Comparison of ENCODE assay signal across 16 mouse cellular contexts in genomic region chr2:168330421-168331070, GRCm38 (mm10). TPM values are rescaled to one million over a fixed set of nuclear protein-coding genes. Genes with fewer than 3 reads are reported as not detected.
DNase-seq lines count a peak whose midpoint lies in the region.
"Had no signal": no experiment of that assay in that cellular context is flagged by ENCODE, and none has a peak within 500 bp of the region (broad histone marks: within the 10 kb centered on the region; RNA-seq: fewer than 3 reads in every experiment).

No protein-coding gene starts in this region.

- peak; percentile 64 for DNase-seq in left cerebral cortex, adult 11 months (ENCODE audit: low spot score)
- no peak for DNase-seq in left cerebral cortex, postnatal 4 days
- DNase-seq in frontal cortex, adult 2 months (ENCODE audit: extremely low spot score in 1 of 2, low spot score in 1 of 2), result peak; percentile 81 to 89
- DNase-seq in left cerebral cortex, adult 8-10 months (ENCODE audit: low spot score in 2 of 2), result peak; percentile 44 to 86
- peak; percentile 40 for DNase-seq in right cerebral cortex, postnatal 14 days
- DNase-seq in B cell, adult 2 months, result no peak
- no peak for DNase-seq in urinary bladder, postnatal 14 days (ENCODE audit: low spot score)
- no peak for DNase-seq in embryo, embryonic 10 days (ENCODE audit: low spot score)
- DNase-seq: adrenal gland, postnatal 14 days; cerebellum, adult 18-20 months; lung, postnatal 14 days; spleen, adult 18-20 months had no signal

- intact Hi-C loops in left cerebral cortex, postnatal 4 days (cut with DNase I), result loop anchor here (10.0 kb wide), 1 partner anchor 114 kb away; no protein-coding TSS in a partner anchor

RNA-seq across cellular contexts. Expression of gene Kcng1, which starts 49.0 kb away (rescaled TPM):
- total RNA-seq in left cerebral cortex, postnatal 4 days (2021), result 10 to 100 TPM; 34.4 to 34.5 TPM
- 11.2 and 12.4 TPM in 2 replicates for polyA plus RNA-seq in frontal cortex, adult 2 months (2012; rRNA removed)
- total RNA-seq in left cerebral cortex, adult 8-10 months (2022), result 10 to 100 TPM; 20.9 to 27.9 (median 26.2) TPM
- total RNA-seq: adrenal gland, postnatal 14 days; heart, adult 8-10 months; monocyte, adult 5-6 weeks had no signal
- polyA plus RNA-seq: C2C12; thymus, postnatal 0 days had no signal

Comparison
In these comparisons a context has a peak if more than half of its experiments do, and no peak if none do; other contexts are left out.
1. DNase-seq: peak in left cerebral cortex, adult 11 months (single experiment), frontal cortex, adult 2 months (2 of 2), left cerebral cortex, adult 8-10 months (2 of 2) and right cerebral cortex, postnatal 14 days (single experiment); none in left cerebral cortex, postnatal 4 days (single experiment), B cell, adult 2 months (0 of 2), urinary bladder, postnatal 14 days (single experiment) and embryo, embryonic 10 days (single experiment).